Mouse (Mus musculus): ENCODE data around the gene Usp18. TPM values are rescaled to one million over a fixed set of nuclear protein-coding genes. Genes with fewer than 3 reads are reported as not detected.

The Usp18 gene
- polyA plus RNA-seq, 1 experiment: 9.9 TPM

- peaks cover 6% of the 10 kb centered on the region; the same call in 1 of the 2 replicates for H3K4me1 ChIP-seq (ENCODE audit: control insufficient read depth, insufficient read depth, insufficient read length)
- WGBS: 4% methylated on average over 29 of the region's 30 CpGs
- H3K4me3 ChIP-seq (ENCODE audit: extremely low read depth, insufficient read depth, insufficient read length): peak within 1 kb of the TSS; percentile 28
- DNase-seq (ENCODE audit: low read depth in 1 of 2, low spot score in 2 of 2): no peak
- no peak within 1 kb of the TSS for H3K27ac ChIP-seq (ENCODE audit: insufficient read depth, low read length)
- no peaks in the 10 kb centered on the region for H3K36me3 ChIP-seq (ENCODE audit: control insufficient read depth, insufficient read depth, low read length)
- H3K27me3 ChIP-seq (ENCODE audit: control insufficient read depth, insufficient read depth, low read length): peaks cover 9% of the 10 kb centered on the region; the same call in 1 of the 2 replicates
- TF ChIP-seq CTCF (IDR thresholded peaks at IDR 0.05; ENCODE audit: extremely low read depth, insufficient read depth, insufficient read length, insufficient replicate concordance) (no peak), POLR2A (IDR thresholded peaks at IDR 0.05; ENCODE audit: low read depth, low read length) (no peak)
Measured at GRCm38 (mm10) chr6:121210149-121210925, 35.4 kb upstream of the Usp18 start, which contains the start of gene Tuba8. Gene Tuba8 (plus strand): TSS chr6:121210696.

- 3% methylated on average over 12 of the region's 12 CpGs for WGBS
- Histone ChIP-seq H3K27ac (ENCODE audit: insufficient read depth, low read length) (no peak overlapping the region), H3K4me3 (ENCODE audit: extremely low read depth, insufficient read depth, insufficient read length) (peak overlapping the region; percentile 28), H3K36me3 (ENCODE audit: control insufficient read depth, insufficient read depth, low read length) (no peaks in the 10 kb centered on the region), H3K27me3 (ENCODE audit: control insufficient read depth, insufficient read depth, low read length) (peaks cover 9% of the 10 kb centered on the region; the same call in 1 of the 2 replicates), H3K4me1 (ENCODE audit: control insufficient read depth, insufficient read depth, insufficient read length) (peaks cover 6% of the 10 kb centered on the region; the same call in 1 of the 2 replicates)
- no peak for DNase-seq (ENCODE audit: low read depth in 1 of 2, low spot score in 2 of 2)
- TF ChIP-seq CTCF (IDR thresholded peaks at IDR 0.05; ENCODE audit: extremely low read depth, insufficient read depth, insufficient read length, insufficient replicate concordance): no peak
- TF ChIP-seq POLR2A (IDR thresholded peaks at IDR 0.05; ENCODE audit: low read depth, low read length): no peak
Measured at GRCm38 (mm10) chr6:121210926-121211289, 34.8 kb upstream of the Usp18 start.

GRCm38 (mm10) chr6:121211743-121212142 lies 34.0 kb upstream of the Usp18 start:
- DNase-seq (ENCODE audit: low read depth in 1 of 2, low spot score in 2 of 2): no peak
- Histone ChIP-seq H3K4me1 (ENCODE audit: control insufficient read depth, insufficient read depth, insufficient read length) (peaks cover 6% of the 10 kb centered on the region; the same call in 1 of the 2 replicates), H3K4me3 (ENCODE audit: extremely low read depth, insufficient read depth, insufficient read length) (no peak overlapping the region)

GRCm38 (mm10) chr6:121212988-121213387 lies 32.7 kb upstream of the Usp18 start:
- Histone ChIP-seq H3K4me3 (ENCODE audit: extremely low read depth, insufficient read depth, insufficient read length) (no peak overlapping the region), H3K36me3 (ENCODE audit: control insufficient read depth, insufficient read depth, low read length) (no peaks in the 10 kb centered on the region), H3K27me3 (ENCODE audit: control insufficient read depth, insufficient read depth, low read length) (peaks cover 9% of the 10 kb centered on the region; the same call in 1 of the 2 replicates), H3K27ac (ENCODE audit: insufficient read depth, low read length) (no peak overlapping the region), H3K4me1 (ENCODE audit: control insufficient read depth, insufficient read depth, insufficient read length) (peaks cover 7% of the 10 kb centered on the region; the same call in 1 of the 2 replicates)
- WGBS: 91% methylated on average over 4 of the region's 4 CpGs
- TF ChIP-seq POLR2A (IDR thresholded peaks at IDR 0.05; ENCODE audit: low read depth, low read length): no peak
- TF ChIP-seq CTCF (IDR thresholded peaks at IDR 0.05; ENCODE audit: extremely low read depth, insufficient read depth, insufficient read length, insufficient replicate concordance): no peak
- no peak for DNase-seq (ENCODE audit: low read depth in 1 of 2, low spot score in 2 of 2)

More at GRCm38 (mm10) chr6:121211743-121212142, 34.0 kb upstream of the Usp18 start:
- H3K36me3 ChIP-seq (ENCODE audit: control insufficient read depth, insufficient read depth, low read length): no peaks in the 10 kb centered on the region
- no peak for TF ChIP-seq POLR2A (IDR thresholded peaks at IDR 0.05; ENCODE audit: low read depth, low read length)
- no peak for TF ChIP-seq CTCF (IDR thresholded peaks at IDR 0.05; ENCODE audit: extremely low read depth, insufficient read depth, insufficient read length, insufficient replicate concordance)
- peaks cover 9% of the 10 kb centered on the region; the same call in 1 of the 2 replicates for H3K27me3 ChIP-seq (ENCODE audit: control insufficient read depth, insufficient read depth, low read length)
- WGBS: 42% methylated on average over 4 of the region's 5 CpGs
- H3K27ac ChIP-seq (ENCODE audit: insufficient read depth, low read length): no peak overlapping the region

GRCm38 (mm10) chr6:121214221-121214620 lies 31.5 kb upstream of the Usp18 start:
- no peaks in the 10 kb centered on the region for H3K36me3 ChIP-seq (ENCODE audit: control insufficient read depth, insufficient read depth, low read length)
- no peak for TF ChIP-seq CTCF (IDR thresholded peaks at IDR 0.05; ENCODE audit: extremely low read depth, insufficient read depth, insufficient read length, insufficient replicate concordance)
- no peak for TF ChIP-seq POLR2A (IDR thresholded peaks at IDR 0.05; ENCODE audit: low read depth, low read length)
- DNase-seq (ENCODE audit: low read depth in 1 of 2, low spot score in 2 of 2): no peak
- WGBS: 46% methylated on average over 5 of the region's 5 CpGs
- no peak overlapping the region for H3K4me3 ChIP-seq (ENCODE audit: extremely low read depth, insufficient read depth, insufficient read length)
- H3K27me3 ChIP-seq (ENCODE audit: control insufficient read depth, insufficient read depth, low read length): peaks cover 9% of the 10 kb centered on the region; the same call in 1 of the 2 replicates
- no peak overlapping the region for H3K27ac ChIP-seq (ENCODE audit: insufficient read depth, low read length)
- H3K4me1 ChIP-seq (ENCODE audit: control insufficient read depth, insufficient read depth, insufficient read length): peaks cover 8% of the 10 kb centered on the region; the same call in 1 of the 2 replicates

GRCm38 (mm10) chr6:121214667-121215330 lies 30.9 kb upstream of the Usp18 start:
- Histone ChIP-seq H3K36me3 (ENCODE audit: control insufficient read depth, insufficient read depth, low read length) (no peaks in the 10 kb centered on the region), H3K27ac (ENCODE audit: insufficient read depth, low read length) (no peak overlapping the region), H3K27me3 (ENCODE audit: control insufficient read depth, insufficient read depth, low read length) (peaks cover 9% of the 10 kb centered on the region; the same call in 1 of the 2 replicates), H3K4me1 (ENCODE audit: control insufficient read depth, insufficient read depth, insufficient read length) (peaks cover 8% of the 10 kb centered on the region; the same call in 1 of the 2 replicates), H3K4me3 (ENCODE audit: extremely low read depth, insufficient read depth, insufficient read length) (no peak overlapping the region)
- TF ChIP-seq POLR2A (IDR thresholded peaks at IDR 0.05; ENCODE audit: low read depth, low read length): no peak
- TF ChIP-seq CTCF (IDR thresholded peaks at IDR 0.05; ENCODE audit: extremely low read depth, insufficient read depth, insufficient read length, insufficient replicate concordance): no peak
- 15% methylated on average over 8 of the region's 8 CpGs for WGBS
- no peak for DNase-seq (ENCODE audit: low read depth in 1 of 2, low spot score in 2 of 2)
